Mouse (Mus musculus): ENCODE measurements at regions not wholly inside any gene's neighbourhood (a gene's known extent, or its start where the extent isn't known, plus 50 kb on each side); places are given as distances from the start of the nearest gene placed in this dataset.

DNA sequence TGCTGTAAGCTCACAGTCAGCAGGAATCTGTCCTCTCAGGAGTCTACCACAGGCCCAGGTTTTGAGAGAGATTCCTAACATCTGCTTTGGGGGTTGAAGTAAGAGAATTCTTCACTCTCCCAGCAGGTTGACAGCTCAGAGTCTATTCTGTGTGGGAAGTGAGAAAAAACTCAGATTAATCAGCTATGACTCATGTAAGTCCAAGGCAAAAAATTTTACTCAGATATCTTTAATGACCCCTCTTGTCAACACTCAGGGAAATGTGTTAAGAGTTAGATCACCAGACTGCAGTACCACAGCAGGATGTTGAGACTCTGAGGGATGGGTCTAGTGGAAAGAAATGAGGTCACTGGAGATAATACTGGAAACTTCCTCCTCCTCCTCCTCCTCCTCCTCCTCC is 688.4 kb downstream of the Hs3st4 start:
- DNase-seq (ENCODE audit: low spot score): no peak

DNA sequence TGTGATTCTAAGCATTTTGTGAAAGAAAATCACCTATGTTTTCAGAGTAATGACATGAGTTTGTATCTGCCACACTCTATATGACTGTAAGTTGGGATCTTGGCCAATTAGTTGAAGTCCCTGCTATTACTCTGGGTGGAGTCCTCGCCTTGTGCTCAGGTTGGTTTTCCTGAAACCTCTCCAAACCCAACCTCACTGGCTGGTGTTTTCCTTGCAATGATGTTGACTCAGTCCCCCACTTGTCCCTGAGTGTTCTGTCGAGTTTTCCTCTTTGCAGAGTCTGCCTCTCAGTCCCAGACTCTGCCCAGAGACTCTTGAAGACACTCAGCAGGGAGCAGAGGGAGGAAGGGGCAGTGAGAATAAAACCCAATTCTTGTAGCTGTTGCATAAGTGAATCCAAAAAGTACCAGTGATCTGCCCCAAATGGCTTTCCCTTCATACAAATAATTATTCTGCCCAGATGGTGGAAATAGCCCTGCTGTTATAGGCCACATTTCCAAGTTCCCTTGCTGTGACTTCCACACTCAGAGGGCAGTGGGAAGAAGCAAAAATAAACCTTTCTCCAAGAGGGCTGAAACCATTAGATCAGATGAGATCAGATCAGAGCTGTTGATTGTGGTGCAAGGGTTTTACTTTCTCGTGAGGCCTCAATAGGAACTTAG is 694.3 kb downstream of the Hs3st4 start:
- DNase-seq (ENCODE audit: low spot score): no peak

DNA sequence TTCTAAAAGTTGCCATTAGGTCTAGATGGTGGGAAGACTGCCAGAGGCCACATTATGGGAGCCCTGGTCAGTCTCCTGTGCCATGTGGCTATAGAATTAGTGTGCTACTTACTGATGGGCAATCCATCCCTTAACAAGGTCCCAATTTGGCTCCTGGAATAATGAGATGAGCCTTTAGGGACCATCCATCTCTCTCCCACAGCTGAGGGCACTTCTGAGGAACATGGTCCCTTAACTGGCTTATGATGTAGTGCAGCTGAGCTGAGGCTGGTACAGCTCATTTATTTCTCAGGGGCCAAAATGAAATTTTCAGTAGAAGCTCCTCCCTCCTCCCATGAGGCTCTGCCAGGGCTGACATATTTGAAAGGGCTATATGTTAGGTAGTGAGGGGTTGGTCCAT is 697.9 kb downstream of the Hs3st4 start:
- DNase-seq (ENCODE audit: low spot score): no peak

DNA sequence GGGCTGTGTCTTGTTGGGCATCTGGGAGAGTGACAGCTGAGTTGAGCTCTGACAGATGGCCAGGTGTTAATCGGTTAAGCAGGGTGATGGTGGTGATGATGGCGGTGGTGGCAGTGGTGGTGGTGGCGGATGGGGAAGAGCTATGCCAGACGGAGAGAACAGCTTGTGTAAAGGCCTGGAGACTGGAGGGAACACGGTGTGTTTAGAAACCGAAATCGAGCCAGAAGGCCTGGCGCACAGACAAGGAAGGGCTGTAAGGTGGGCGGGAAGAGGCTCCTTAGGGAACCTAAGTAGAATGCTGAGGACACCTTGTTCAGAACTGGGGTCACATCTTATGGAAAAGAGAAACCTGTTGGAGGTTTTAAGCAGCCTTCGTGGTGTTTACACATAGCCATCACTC is 698.5 kb downstream of the Hs3st4 start:
- DNase-seq (ENCODE audit: low spot score): no peak

DNA sequence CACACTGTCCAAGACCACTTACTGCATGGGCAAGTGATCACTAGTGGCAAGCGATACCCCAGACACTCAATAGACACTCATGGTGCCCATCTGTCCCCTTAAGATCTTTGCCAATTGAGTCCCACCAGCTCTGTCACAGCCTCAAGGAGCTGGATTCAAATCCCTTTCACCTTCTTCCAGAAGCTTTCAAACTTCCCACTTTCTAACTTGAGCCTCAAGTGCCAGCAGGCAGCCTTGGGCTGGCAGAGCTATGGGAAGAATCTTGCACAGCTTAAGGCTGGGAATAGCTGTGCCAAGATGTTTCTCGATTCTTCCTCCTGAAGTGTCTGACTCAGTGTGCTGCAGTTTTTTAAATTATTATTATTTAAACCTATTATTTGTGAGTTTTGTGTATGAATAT is 699.2 kb downstream of the Hs3st4 start:
- no peak for DNase-seq (ENCODE audit: low spot score)

DNA sequence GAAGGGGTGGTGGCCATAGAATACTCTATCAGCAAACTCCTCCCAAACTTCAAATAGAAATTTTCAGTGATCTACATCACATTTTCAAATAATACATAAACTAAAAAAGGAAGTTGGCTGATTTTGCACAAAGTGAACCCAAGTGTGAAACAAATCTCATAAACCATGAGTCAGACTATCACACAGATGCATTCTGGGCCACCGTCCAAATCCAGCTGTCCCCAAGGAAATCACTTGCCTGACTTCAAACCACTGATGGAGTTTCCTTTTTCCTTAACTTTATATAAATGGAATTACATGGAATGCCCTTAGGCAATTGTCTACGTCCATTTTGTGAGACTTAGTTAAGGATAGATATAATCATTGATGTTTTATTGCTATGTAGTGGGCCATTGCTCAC is 702.8 kb downstream of the Hs3st4 start:
- DNase-seq (ENCODE audit: low spot score): no peak

DNA sequence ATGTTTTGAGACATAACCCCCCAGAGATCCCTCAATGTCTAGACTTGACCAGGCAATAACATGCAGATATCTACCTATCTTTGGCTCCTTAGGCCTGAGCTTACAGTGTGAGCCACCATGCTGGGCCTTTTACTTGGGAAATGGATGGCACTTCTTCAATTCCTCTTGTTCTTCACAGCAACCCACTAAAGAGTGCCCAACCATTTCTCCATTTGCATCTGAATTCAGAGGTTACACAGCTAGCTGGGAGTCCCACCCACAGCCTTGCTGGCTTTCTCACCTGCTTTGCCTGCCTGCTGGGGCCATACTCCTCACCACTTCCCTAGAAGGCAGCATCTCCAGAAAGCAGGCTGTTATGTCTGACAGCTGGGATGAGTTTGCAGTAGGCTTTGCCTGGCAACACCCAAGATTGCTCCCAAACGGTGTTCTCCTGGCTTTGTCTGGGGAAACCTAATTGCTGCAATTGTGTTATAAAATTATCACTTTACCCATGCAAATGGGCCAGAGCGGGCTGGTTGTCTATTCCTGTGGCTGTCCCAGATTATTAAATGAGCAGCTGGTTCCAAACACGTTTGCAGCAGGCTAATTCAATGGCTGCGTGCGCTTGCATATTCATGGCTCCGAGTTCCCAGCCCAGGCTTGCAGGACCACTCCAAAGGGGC is 721.6 kb downstream of the Hs3st4 start:
- no peak for DNase-seq (ENCODE audit: low spot score)

DNA sequence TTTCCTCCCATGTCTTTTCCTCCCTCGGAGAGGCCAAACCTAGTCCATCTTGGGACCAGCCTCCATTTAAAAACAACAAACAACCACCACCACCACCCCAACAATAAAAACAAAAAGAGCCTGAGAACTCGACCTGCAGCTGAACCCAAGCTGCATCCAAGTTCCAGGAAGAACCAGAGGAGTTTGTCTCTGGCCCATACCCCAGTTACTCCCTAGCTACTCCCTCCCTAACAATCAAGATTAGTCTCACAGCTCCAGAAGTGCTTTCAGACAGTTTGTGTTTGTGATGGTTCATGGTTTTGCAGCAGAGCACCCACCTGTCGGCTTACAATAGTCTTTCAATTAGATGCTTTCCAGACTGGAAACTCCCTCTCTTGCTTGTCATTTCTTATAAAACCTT is 724.5 kb downstream of the Hs3st4 start:
- DNase-seq (ENCODE audit: low spot score): no peak

DNA sequence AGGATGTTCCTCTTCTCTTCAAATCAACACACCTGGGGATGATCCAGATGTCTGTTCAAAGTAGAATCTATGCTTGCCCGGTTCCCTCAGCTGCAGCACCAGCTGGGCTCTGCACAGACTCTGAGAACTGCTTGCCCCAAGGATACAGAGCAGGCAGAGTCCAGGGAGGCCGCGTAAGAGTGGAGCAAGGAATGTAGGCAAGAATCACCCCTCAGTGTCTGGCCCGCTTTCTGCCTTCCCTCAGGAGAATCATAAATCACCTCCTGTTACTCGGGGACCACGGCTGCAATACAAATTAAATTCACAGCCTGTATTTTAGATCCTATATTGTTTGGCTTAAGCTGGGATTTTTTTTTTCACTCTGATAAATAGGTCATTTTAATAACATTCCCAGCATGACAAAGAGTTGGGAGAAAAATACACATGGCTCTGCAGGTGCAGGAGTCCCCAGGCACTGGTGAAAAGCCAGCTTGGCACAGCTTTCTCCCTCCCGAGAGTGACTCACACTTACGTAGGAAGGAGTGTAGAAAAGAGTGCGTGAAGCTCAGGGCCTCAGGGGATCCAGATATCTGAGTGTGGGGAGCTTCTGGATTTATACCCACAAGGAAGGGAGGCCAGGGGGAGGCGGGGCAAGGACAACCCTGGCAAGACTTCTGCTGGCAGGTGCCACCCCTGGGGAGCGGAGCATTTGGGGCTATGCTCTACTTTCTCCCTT is 726.3 kb downstream of the Hs3st4 start:
- no peak for DNase-seq (ENCODE audit: low spot score)

DNA sequence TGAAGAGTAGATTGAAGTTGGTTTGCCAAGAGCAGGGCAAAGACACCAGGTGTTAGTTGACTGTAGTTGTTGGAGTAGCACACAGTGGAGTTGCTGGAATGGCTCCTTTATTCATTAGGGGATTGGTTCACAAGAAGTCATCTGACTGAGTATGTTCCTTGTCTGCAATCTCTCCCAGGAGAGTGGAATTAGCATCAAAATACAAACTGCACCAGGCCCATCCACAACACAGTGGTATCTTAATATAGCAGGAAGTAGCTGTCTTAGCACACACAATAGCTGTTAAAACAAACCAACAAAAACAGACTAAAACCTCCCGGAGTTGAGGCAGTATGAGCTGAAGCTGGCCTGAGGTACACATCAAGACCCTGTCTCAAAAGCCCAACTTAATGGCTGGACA is 723.5 kb upstream of the Kdm8 start:
- DNase-seq (ENCODE audit: low spot score): no peak

DNA sequence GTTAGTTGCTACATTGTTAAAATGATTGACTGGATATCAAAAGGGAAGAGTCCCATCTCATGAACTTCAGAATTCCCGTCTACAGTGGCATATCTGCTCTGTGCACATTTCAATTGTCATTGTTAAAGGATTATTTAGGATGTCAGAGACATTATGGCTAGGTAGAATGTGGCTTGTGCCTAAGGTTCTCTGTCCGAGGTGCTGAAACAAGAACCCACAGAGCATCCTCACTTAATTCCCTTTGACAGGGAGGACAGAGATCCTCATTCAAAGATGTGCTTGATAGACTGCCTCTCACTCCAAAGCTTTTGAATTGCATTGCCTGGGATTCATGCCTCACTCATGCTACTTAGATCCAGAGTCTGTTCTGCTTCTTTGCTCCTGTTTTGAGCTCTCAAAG is 702.4 kb upstream of the Kdm8 start:
- DNase-seq (ENCODE audit: low spot score): no peak

DNA sequence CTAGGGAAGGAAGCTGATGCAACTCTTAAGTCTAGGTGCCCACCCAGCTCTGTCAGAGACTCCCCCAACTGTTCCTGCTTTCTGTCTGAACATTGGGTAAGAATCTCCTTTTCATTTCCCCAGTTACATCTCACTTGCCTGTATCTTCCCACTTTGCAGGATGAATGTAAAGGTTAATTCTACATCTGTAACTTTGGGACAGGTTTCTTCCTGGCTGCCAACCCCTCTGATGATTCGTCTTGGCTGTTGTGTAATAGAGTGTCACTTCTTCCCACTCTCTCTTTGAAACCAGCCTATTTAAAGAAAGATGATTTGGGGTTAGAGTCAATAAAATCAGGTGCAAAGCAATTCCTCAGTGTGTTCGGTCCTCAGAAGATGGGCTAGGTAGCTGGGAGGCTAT is 698.2 kb upstream of the Kdm8 start:
- no peak for DNase-seq (ENCODE audit: low spot score)

DNA sequence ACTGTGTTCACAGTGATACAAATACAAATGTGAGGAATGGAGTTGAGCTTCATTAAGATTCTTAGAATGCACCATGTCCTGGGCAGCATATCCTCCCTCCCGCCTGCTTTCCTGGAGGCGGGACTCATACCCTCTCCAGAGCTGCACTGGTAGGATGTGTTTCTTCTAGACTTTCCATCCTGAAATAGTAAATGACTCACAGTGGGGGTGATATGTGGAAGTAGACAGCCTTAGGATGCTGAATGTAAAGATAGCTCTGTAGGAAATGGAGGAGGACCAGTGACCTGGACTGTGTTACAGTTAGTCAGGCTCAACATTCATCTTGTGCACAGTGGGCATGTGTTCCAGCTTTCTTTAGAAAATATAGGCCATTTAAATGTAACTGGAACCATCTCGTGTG is 696.1 kb upstream of the Kdm8 start:
- DNase-seq (ENCODE audit: low spot score): no peak

DNA sequence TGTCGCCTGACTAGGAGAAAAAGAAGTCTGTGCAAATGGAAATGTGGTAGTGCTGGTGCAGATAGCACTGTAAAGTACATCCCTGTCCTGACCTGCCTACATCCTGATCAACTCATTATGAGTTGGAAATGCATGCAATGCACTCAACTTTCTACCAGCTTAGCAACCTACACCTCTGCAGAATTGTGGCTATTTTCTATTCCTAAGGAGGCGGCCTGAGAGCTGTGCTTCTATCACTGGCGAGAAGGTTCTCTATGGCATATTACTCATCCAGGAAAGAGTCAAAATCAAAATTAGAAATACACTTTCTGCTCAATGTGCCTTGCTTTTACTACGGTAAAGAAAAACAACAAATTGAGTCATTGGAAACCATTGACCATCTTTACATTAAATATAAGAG is 685.4 kb upstream of the Kdm8 start:
- DNase-seq (ENCODE audit: low spot score): no peak

DNA sequence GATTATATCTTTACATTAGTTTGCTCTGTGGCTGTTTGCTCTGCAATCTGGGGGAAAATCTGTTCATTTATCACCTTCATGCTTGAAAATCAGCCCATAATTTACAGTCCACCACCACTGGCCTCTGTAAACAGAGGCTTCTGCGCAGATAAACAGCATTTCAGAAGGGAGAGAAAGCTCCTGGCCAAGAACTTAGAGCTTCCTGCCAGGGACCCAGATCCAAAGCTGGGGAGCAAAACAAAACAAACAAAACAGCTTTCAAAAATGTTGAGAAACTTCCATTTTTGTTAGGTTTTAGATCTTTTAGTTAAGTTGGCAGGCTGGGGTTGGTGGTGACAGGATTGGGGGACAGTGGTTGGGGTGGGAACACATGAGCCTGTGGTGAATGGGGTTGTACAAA is 666.7 kb upstream of the Kdm8 start:
- DNase-seq (ENCODE audit: low spot score): no peak

DNA sequence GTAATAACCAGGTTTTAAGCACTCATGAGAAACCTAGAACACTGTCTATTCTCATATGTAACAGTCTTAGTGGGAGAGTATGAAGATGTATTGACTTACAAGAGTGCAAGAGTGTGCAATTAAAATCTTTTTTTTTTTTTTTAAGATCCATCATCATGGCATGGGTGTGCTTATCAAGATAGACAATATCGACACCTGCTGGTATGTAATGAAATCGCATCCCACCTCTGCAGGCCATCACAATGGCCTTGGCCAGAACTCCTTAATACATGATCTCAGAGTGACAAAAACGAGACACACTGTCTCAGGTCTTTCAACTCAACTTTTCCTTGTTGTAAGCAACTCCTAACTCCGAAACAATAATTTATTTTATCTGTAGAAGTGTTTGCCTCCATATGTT is 661.7 kb upstream of the Kdm8 start:
- DNase-seq (ENCODE audit: low spot score): no peak

DNA sequence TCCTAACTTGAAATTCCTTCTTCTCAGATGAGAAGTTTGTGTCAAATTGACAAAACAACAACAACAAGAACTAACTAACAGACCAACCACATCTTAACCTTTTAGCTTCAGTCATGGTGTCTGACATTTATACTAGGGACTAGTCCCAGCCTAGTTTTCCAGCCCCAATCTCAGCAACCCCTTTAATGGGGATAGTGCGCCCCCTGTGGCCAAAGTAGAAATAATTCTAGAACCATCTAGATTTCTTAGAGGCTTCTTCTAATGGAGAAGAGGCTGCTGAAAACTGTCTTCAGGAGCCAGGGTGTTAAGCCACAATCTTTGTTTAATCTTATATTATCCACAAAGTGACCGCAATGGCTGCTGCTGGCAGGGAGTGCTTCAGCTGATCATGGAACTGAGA is 659.5 kb upstream of the Kdm8 start:
- DNase-seq (ENCODE audit: low spot score): no peak

DNA sequence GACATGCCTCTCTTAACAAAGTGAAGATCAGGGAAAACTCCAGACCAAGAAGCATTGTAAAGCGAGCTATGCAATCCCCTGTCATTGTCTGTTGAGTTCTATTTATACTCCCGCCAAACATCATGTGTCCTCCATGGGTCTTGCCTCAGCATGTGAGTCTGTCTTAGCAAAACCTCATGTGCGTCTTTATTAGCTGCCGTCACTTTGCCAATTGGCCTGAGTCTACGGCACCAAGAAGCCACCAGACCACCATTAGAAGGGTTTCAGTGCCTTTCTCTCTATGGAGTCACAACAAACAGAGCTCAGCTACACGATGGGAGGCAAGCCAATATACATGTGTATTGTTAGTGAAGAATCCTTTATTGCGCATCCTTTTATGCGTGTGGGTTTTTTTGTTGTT is 658.6 kb upstream of the Kdm8 start:
- DNase-seq (ENCODE audit: low spot score): no peak

DNA sequence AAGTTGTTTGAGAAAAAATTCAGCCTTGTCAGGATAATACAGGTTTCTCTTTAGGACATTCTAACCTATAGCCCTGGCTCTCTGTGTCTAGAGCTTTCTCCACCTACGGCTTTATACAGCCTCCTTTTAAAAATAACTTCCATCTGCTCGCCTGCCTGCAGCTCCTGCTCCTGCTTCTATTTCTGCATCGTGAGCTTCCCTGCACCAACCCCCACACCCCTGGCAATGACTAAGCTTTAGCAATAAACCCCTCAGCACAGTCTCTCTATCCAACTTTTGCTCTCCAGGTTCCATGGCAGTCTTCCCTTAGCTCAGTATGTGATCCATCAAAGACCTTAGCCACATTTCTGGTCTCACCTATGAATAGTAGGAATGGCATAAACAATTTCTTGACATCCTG is 655.7 kb upstream of the Kdm8 start:
- no peak for DNase-seq (ENCODE audit: low spot score)

DNA sequence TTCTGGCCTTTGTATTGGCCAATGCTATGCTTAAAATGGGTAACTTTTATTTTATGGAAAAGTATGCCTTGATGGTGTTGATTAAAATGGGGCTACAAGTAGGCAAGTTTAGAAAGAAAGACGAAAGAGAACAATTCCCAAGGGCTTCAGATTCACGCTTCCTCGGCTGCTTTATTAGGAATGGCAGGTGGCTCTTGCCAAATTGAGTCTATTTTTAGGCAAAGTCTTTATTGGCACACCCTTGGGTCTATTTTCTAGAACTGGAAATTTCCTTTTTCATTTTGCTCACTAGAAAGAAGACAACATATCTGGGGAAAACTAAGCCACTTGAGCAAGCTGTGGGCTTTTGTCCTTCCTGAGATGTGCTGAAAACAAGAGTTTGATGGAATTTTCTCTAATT is 641.4 kb upstream of the Kdm8 start:
- no peak for DNase-seq (ENCODE audit: low spot score)

DNA sequence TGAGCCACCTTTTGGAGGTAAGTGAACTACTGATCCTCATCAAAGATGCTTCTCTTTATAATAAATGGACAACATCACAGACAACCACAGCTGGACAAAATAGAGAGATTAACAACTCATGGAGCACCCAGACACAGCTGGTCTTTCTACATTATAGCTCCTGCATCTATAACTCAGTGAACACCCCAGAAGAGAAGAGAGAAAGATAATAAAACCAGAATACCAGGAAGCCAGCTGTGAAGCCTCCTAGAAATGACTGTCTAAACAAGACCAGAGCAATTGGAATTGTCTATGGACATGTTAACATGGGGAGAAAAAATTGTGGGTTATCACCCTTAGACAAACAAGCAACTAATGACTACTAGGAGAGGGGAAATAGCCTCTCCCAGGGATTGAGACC is 609.8 kb upstream of the Kdm8 start:
- DNase-seq (ENCODE audit: low spot score): no peak

DNA sequence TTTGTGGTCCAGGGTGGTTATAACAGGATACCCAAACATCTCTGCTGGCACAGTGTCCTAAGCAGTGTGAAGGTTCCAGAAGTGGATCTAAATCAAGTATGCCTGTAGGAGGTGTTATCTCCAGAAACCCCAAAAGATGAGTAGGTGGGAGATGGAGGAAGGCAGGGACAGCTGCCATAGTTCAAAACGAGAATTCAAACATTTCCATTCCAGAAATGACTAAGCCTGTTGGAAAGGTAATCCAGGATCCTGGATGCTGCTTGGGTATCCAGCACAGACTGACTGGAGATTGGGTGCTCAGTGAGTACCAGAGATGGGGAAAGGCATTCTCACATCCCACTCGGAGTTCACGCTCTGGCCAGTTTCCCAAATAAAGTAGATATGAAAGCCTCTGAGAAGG is 607.9 kb upstream of the Kdm8 start:
- DNase-seq (ENCODE audit: low spot score): no peak

DNA sequence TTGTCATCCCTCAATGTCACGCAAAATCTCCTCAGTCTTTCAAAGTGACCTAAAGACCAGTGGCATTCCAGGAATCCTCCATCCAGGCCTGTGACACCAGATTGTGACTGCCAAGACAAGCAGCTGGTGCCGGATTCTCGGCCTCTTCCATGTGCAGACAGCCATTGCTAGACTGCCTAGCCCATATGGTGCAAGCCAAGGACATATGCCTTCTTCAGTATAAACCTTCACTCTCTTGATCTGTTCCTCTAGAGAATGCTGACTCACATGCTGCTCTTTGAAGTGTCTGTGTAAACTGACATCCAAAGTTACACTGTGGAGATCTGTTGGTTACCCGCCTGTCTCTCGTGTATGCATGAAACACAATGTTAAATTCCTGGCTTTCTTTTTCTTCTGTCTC is 589.4 kb upstream of the Kdm8 start:
- no peak for DNase-seq (ENCODE audit: low spot score)

DNA sequence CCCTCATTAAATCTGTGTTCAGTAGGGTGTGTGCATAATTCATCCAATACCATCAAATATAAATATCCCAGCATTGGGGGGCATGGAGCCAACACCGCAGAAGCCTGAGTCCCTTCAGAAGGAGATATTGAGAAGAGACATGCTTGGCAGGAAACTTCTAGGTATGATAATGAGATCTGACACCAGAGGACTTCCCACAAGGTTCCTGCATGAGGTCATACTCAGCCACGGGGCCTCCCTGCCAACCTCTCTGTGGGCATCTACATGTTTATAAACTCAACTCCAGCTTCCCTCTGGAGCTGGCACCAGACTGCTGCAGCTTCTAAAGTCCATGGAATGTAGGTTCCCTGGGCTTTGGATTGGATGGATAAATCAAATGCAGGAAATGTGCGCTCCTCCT is 587.4 kb upstream of the Kdm8 start:
- no peak for DNase-seq (ENCODE audit: low spot score)

Measured in urinary bladder, postnatal 10 days (tissue).